Mouse (Mus musculus) small intestine, adult 2 months (tissue): ENCODE results near the gene Fn1.

Experiments used
- CTCF ChIP-seq: fragments of 200-500 bp; IDR thresholded peaks from 2 replicates; pipeline ENCODE4 v1.5.1; 2012; ENCODE audit warnings: low read depth, mild to moderate bottlenecking, control low read depth, inconsistent platforms, low read length, moderate library complexity, mixed read lengths; ENCODE audit not compliant: insufficient replicate concordance, insufficient read length; ENCODE audit errors: extremely low read depth
- POLR2A ChIP-seq: fragments of 200-500 bp; IDR thresholded peaks from 2 replicates; pipeline ENCODE4 v1.6.1; 2012; ENCODE audit warnings: low read depth, mild to moderate bottlenecking, control low read depth, inconsistent platforms, low read length, moderate library complexity

- TF ChIP-seq POLR2A (no peak), CTCF (no peak)
These were observed 76.2 kb downstream of the Fn1 start for GRCm38 (mm10) chr1:71576837-71577236.
